Mouse (Mus musculus) liver, embryonic 13.5 days (tissue): ENCODE results near the gene Trmt1. TPM values are rescaled to one million over a fixed set of nuclear protein-coding genes. Genes with fewer than 3 reads are reported as not detected.

Experiments
- ATAC-seq: fragments of 200-750 bp; cut with Nextera tagmentation; 2 replicates; pipeline ENCODE4 v1.8.0; 2017; ENCODE audit warnings: low read depth, mild to moderate bottlenecking, moderate number of reproducible peaks, moderate library complexity
- DNase-seq: peaks from one replicate; pipeline ENCODE4 v3.0.0; 2022
- H3K27ac ChIP-seq: fragments of 300-500 bp; sonication (generic); 2 replicates; pipeline ENCODE4 v1.5.1; 2015; ENCODE audit warnings: moderate library complexity, mild to moderate bottlenecking, inconsistent platforms
- H3K27me3 ChIP-seq: fragments of 300-500 bp; sonication (generic); 2 replicates; pipeline ENCODE4 v1.6.1; 2015; ENCODE audit warnings: mild to moderate bottlenecking, inconsistent platforms
- H3K36me3 ChIP-seq: fragments of 300-500 bp; sonication (generic); 2 replicates; pipeline ENCODE4 v1.6.1; 2015; ENCODE audit warnings: mild to moderate bottlenecking, inconsistent platforms
- H3K4me1 ChIP-seq: fragments of 300-500 bp; sonication (generic); replicated peaks from 2 replicates; pipeline ENCODE4 v1.6.1; 2015; ENCODE audit warnings: inconsistent platforms
- H3K4me2 ChIP-seq: fragments of 300-500 bp; sonication (generic); 2 replicates; pipeline ENCODE4 v1.6.1; 2015; ENCODE audit warnings: inconsistent platforms, mild to moderate bottlenecking, moderate library complexity
- H3K4me3 ChIP-seq: fragments of 300-500 bp; sonication (generic); replicated peaks from 2 replicates; pipeline ENCODE4 v1.5.1; 2015; ENCODE audit warnings: mild to moderate bottlenecking, inconsistent platforms
- H3K9ac ChIP-seq: fragments of 300-500 bp; sonication (generic); 2 replicates; pipeline ENCODE4 v1.6.1; 2015; ENCODE audit warnings: mild to moderate bottlenecking, inconsistent platforms
- H3K9me3 ChIP-seq: fragments of 300-500 bp; sonication (generic); replicated peaks from 2 replicates; pipeline ENCODE4 v1.6.1; 2016; ENCODE audit warnings: inconsistent platforms
- WGBS: fragments of 180-500 bp; shearing (Covaris S2); methylation state at CpG from one replicate; pipeline ENCODE4 v1.1.7; 2015; ENCODE audit not compliant: insufficient replicate concordance; 5-methylcytosine and 5-hydroxymethylcytosine counted together
- polyA plus RNA-seq: library from polyadenylated mRNA; unstranded; fragments of >200 nt; fragmentation: Nextera tagmentation; extraction: Ambion mirVana; gene quantifications from 2 replicates; pipeline ENCODE4 v1.2.1, GENCODE M21; 2015

Trmt1 gene
- polyA plus RNA-seq, 1 experiment from 2014 or later: 45.9 TPM

DNA sequence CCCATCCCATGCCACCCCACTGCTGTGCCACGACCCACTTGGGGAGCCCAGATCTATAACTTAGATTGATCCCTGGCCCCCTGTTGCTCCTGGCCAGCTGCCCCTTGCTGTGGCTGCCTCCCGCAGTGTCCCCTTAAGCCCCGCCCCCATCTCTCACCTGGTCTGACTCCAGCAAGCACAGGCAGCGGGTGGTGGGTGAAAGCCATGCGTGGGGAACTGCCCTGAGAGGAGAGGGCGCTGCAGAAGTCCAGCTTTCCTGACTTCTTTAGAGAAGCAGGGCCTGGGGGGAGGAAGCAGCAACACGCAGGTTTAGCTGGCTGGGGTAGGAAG, 37.4 kb downstream of the Trmt1 start:
- Histone ChIP-seq H3K4me2 (peak overlapping the region; percentile 84), H3K4me1 (peaks cover 90% of the 10 kb centered on the region), H3K4me3 (peak overlapping the region; percentile 64), H3K27me3 (0 out of 2 replicates have a peak, but pooled peaks cover 5% of the 10 kb centered on the region), H3K27ac (peak overlapping the region; percentile 99), H3K9ac (peak overlapping the region; percentile 83), H3K9me3 (no peaks in the 10 kb centered on the region), H3K36me3 (peaks cover 26% of the 10 kb centered on the region)
- WGBS: 7% methylated on average over 7 of the region's 7 CpGs
- ATAC-seq (peak; percentile 45), DNase-seq (peak; percentile 67)

DNA sequence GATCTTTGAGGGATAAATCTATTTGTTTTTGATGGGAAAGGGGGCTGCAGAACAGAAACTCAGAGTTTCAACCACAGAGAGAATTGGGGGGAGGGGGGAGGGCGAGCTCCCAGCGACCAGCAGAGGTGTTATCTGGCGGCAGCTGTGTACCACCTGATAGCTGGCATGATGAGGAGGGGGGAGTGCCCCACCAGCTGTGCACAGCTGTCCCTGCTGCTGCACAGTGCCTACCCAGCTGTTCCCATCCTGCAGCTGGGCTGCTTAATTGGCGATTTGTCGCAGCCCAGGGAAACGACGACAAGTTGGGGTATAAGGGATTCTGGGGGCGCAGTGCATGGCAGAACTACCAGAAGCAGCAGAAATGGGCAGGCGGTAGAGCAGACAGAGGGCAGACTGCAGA, 38.6 kb downstream of the Trmt1 start:
- Histone ChIP-seq H3K27me3 (0 out of 2 replicates have a peak, but pooled peaks cover 5% of the 10 kb centered on the region), H3K4me1 (peaks cover 96% of the 10 kb centered on the region), H3K36me3 (peaks cover 26% of the 10 kb centered on the region), H3K27ac (peak overlapping the region; percentile 99), H3K9ac (peak overlapping the region; percentile 83), H3K4me2 (peak overlapping the region; percentile 84), H3K9me3 (no peaks in the 10 kb centered on the region), H3K4me3 (peak overlapping the region; percentile 64)
- DNase-seq: peak; percentile 52
- ATAC-seq: peak; percentile 27; the same call in 1 of the 2 replicates
- 49% methylated on average over 9 of the region's 9 CpGs for WGBS

DNA sequence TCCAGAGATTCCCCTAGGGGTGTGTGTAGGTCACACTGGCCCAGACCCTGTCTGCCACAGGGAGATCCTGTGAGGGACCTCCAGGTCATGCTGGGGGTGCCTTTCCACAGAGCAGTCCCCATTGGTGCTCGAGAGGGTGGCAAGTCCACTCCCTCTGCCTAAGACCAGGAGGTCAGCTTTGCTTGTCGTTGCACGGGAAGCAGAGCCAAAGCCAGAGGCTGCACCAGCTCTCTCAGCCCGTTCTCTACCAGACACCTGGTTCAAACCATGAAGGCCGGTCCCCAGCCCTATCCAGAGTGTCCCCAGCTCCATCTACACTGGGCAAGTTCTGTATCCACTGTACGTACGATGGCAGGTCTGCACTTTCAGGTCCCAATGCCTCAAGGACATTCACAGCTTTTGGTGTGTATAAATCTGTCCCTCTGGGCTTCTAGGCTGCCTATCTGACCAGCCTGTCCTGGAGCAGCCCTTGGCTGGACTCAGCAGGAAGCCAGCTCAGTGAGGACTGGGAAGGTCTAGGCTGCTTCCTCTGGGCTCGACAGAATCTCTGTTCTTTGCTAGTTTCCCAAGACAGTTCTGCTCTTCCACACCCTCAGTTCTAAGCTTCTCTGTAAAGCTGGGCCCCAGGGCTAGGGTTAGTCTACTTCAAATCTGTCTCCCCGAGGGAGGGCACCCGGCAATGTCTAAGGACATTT, 39.3 kb downstream of the Trmt1 start:
- WGBS: 64% methylated on average over 10 of the region's 10 CpGs
- DNase-seq (no peak), ATAC-seq (no peak)
- Histone ChIP-seq H3K4me3 (peak overlapping the region; percentile 64), H3K27me3 (0 out of 2 replicates have a peak, but pooled peaks cover 4% of the 10 kb centered on the region), H3K36me3 (peaks cover 22% of the 10 kb centered on the region), H3K9me3 (no peaks in the 10 kb centered on the region), H3K4me1 (peaks cover 98% of the 10 kb centered on the region), H3K4me2 (peak overlapping the region; percentile 84), H3K27ac (peak overlapping the region; percentile 99), H3K9ac (peak overlapping the region; percentile 83)

DNA sequence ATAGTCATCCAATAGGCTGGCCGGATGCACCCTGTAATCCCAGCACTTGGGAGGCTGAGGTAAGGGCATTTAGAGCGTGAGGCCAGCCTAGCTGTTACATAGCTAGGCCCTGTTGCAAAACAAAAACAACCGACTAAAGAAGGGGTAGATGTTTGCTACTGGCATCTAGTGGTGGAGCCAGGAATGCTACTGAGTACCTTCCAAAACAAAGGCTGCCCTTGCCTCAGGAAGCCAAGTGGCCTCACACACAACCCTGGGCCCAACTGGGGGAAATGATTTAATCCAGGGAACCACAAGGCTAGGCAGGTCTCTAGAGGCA, 39.8 kb downstream of the Trmt1 start:
- ATAC-seq (no peak), DNase-seq (no peak)
- peak overlapping the region; percentile 83 for H3K9ac ChIP-seq
- WGBS: 25% methylated on average over 3 of the region's 3 CpGs
- H3K36me3 ChIP-seq: peaks cover 22% of the 10 kb centered on the region
- H3K4me2 ChIP-seq: peak overlapping the region; percentile 84
- no peaks in the 10 kb centered on the region for H3K27me3 ChIP-seq
- H3K27ac ChIP-seq: peak overlapping the region; percentile 99
- peaks cover 100% of the 10 kb centered on the region for H3K4me1 ChIP-seq
- H3K4me3 ChIP-seq: peak overlapping the region; percentile 64; the same call in 1 of the 2 replicates
- H3K9me3 ChIP-seq: no peaks in the 10 kb centered on the region

DNA sequence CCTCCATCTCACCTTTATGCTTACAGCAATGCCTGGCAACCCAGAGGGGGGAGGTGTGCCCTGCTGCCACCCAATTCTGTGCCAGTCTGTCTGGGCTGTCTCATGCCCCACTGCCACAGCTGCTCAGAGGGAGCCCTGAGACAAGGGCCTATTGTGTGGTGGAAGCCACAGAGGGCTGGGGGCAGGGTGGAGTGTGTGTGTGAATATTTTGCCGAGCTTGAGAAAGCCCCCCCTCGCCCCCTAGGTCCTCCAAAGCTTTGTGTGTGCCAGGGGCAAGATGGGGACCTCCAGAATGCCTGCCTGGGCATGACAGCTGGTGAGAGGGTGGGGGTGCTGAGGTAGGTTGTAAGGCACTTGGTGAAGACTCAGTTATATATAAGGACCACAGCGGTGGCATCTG, 42.4 kb downstream of the Trmt1 start:
- no peaks in the 10 kb centered on the region; the same call in 1 of the 2 replicates for H3K27me3 ChIP-seq
- 73% methylated on average over 3 of the region's 3 CpGs for WGBS
- peak overlapping the region; percentile 99 for H3K27ac ChIP-seq
- peak overlapping the region; percentile 83 for H3K9ac ChIP-seq
- H3K4me3 ChIP-seq: no peak overlapping the region
- H3K4me1 ChIP-seq: peaks cover 100% of the 10 kb centered on the region
- DNase-seq (no peak), ATAC-seq (no peak)
- no peaks in the 10 kb centered on the region for H3K9me3 ChIP-seq
- H3K36me3 ChIP-seq: peaks cover 18% of the 10 kb centered on the region
- H3K4me2 ChIP-seq: no peak overlapping the region

DNA sequence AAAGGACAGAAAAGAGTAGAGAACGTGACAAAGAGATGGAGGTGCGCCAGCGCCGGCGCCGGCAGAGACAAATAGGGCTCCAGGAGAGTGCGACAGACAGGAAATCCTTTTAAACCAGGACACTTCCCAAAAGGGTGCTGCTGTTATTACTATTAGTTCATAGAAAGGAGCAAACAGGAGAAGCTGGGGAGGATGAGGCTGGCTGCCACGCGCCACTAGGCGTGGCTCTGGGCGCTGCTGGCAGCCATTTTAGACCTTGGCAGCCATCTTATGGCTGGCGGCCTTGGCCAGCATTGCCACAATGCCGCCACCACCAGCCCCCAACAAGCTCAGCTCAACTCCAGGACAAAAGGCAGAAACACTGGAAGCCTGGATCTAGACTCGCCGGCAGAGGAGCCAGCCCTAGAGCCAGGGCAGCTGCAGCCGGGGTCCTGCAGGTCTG, 43.8 kb downstream of the Trmt1 start:
- H3K9ac ChIP-seq: peak overlapping the region; percentile 83
- 87% methylated on average over 16 of the region's 16 CpGs for WGBS

DNA sequence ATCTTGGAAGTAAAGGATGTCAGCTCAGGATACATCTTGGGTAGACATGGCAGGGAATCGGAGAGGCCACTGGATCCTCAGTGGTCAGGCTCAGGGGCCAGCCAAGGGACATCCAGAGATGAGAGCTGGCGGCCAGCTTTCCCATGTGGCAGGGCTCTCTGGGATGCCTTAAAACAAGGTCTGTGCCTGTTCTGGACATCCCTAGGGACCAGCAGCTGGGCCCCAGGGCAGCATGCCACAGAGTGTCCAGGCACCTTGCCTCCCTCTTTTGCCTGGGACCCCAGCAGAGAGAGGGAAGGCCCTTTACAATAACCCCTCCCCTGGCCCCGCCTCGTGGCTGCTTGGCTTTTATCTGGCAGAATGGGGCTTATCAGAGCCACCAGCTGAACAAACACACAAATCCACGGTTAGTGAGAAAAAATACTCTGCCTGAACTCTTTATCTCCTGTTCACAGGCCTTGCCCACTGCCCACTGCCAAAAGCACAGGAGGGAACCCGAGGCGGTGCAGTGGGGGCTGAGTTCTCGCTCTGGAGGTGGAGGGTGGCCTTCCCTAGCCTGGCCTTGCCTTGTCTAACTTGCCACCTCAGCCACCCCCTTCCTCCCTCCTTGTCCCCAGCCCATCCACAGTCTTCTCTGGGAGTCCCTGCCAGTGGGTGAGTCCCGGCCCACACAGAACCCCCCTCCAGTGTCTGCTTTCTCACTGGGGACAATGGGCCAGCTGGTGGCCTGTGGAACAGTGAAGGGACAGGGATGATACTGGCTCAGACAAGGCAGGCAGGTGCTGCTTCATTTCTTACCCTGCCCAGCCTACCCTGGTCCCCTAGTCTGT, 44.6 kb downstream of the Trmt1 start:
- Histone ChIP-seq H3K27me3 (peaks cover 17% of the 10 kb centered on the region), H3K4me1 (peaks cover 98% of the 10 kb centered on the region), H3K36me3 (peaks cover 15% of the 10 kb centered on the region), H3K4me3 (peak overlapping the region; percentile 36), H3K4me2 (peak overlapping the region; percentile 74), H3K27ac (peak overlapping the region; percentile 99), H3K9ac (peak overlapping the region; percentile 83), H3K9me3 (no peaks in the 10 kb centered on the region)
- ATAC-seq: peak; percentile 92
- DNase-seq: peak; percentile 94
- 10% methylated on average over 9 of the region's 9 CpGs for WGBS

More for the DNA sequence above, 43.8 kb downstream of the Trmt1 start:
- H3K36me3 ChIP-seq: peaks cover 18% of the 10 kb centered on the region
- peak overlapping the region; percentile 74 for H3K4me2 ChIP-seq
- DNase-seq: no peak
- peaks cover 9% of the 10 kb centered on the region; the same call in 1 of the 2 replicates for H3K27me3 ChIP-seq
- no peaks in the 10 kb centered on the region for H3K9me3 ChIP-seq
- peak overlapping the region; percentile 99 for H3K27ac ChIP-seq
- peak overlapping the region; percentile 36 for H3K4me3 ChIP-seq
- ATAC-seq: no peak
- H3K4me1 ChIP-seq: peaks cover 99% of the 10 kb centered on the region

DNA sequence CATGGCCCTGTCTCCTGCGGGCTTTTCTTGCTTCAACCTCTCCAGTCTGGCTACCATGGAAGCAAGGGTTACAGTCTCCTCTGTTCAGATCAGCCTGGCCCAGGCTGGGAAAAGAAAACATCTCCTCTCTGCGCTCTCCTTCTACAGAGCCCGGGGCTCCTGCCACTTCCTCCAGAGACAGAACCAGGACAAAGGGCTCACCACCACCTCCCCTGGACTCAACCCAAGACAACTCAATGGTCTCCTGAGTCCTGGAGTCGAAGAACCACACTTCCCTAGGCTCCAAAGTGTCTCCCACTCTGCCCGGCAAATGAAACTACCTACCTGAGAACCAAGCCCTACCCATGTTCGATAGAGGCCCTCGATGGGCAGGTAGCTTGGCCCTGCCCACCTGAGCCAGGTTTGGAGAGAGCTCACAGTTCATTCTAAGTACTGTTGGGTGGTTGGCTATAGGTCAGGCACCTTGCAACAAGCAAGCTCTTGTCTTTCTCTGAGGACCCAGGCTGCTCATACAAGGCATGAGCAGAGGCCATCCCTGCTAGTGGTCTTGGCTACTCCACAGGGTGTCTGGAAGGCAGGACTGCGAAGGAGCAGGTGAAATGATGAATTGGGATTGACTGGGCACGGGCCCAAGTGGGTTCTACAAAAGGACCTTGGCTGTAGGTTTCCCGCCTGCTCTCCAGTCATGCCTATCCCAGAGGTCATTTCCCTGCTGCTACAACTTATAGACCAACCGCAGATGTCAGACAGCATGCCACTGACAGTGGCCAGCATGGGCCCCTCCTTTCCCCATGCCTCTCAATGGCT, 45.5 kb downstream of the Trmt1 start:
- peaks cover 9% of the 10 kb centered on the region; the same call in 1 of the 2 replicates for H3K36me3 ChIP-seq
- H3K4me2 ChIP-seq: peak overlapping the region; percentile 74
- WGBS: 56% methylated on average over 11 of the region's 11 CpGs
- peaks cover 24% of the 10 kb centered on the region for H3K27me3 ChIP-seq
- no peak for ATAC-seq
- H3K27ac ChIP-seq: peak overlapping the region; percentile 99
- peak overlapping the region; percentile 83 for H3K9ac ChIP-seq
- H3K4me3 ChIP-seq: peak overlapping the region; percentile 36
- DNase-seq: no peak
- H3K4me1 ChIP-seq: peaks cover 98% of the 10 kb centered on the region
- no peaks in the 10 kb centered on the region for H3K9me3 ChIP-seq

DNA sequence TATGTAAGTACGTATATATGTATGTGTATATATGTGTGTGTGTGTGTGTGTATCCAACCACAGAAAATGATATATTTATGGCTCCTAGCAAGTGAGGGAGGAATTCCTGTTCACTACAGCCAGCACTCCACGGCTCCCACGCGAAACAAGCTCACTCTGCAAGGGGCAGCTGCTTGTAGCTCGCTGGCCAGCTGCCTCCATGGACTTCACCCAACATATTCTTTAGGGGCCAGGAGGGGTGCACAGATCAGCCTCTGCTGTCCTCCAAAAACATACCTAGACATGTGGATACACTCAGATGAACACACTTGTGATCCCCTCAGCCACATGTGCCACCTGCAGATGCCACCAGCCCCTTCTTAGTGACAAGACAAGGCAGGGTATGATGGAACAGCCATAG, 46.4 kb downstream of the Trmt1 start:
- Histone ChIP-seq H3K9me3 (no peaks in the 10 kb centered on the region), H3K4me1 (peaks cover 96% of the 10 kb centered on the region), H3K4me3 (no peak overlapping the region), H3K9ac (peak overlapping the region; percentile 83), H3K4me2 (no peak overlapping the region), H3K27me3 (peaks cover 31% of the 10 kb centered on the region), H3K27ac (peak overlapping the region; percentile 99), H3K36me3 (0 out of 2 replicates have a peak, but pooled peaks cover under 1% of the 10 kb centered on the region)
- ATAC-seq: no peak
- 81% methylated on average over 5 of the region's 5 CpGs for WGBS
- no peak for DNase-seq

DNA sequence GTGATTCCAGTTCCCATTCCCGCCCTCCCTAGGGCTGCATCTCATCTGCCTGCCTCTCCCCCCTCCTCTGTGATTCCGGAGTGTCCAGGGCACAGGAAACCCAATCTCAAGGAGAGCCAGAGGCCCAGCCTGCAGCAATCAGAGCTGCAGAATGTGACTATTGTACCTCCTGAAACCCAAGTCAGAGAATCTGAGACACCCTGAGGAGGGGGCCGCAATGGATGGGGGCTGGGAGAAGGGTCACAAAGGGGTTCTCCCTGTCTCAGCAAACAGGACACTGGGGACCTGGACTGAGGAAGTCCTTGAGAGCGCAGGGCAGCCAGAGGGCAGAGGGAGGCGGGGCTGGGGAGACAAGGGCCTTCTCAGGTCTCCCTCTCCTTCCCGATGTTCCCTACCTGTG, 46.9 kb downstream of the Trmt1 start:
- DNase-seq (no peak), ATAC-seq (no peak)
- Histone ChIP-seq H3K9me3 (no peaks in the 10 kb centered on the region), H3K27ac (peak overlapping the region; percentile 99), H3K9ac (no peak overlapping the region; the same call in 1 of the 2 replicates), H3K4me1 (peaks cover 96% of the 10 kb centered on the region), H3K4me3 (no peak overlapping the region), H3K36me3 (no peaks in the 10 kb centered on the region), H3K27me3 (peaks cover 34% of the 10 kb centered on the region), H3K4me2 (no peak overlapping the region)
- WGBS: 66% methylated on average over 6 of the region's 6 CpGs

DNA sequence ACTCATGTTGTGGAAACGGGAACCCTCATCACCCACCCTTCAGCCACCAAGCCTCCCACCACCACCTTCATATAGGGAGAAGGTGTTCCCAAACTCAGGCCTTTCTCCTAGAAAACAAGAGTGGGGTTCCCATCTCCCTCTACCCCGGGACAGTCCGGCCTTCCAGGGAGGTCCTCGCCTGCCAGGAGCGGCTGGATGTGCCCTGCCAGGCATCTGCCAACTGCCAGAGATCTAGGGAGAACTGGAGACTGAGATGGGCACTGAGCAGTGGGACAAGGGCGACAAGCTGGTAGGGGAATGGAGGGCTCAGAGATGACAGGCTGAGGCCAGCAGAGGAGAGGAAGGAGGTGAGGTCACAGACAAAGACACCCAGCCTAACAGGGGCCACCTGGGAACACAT, 47.9 kb downstream of the Trmt1 start:
- H3K4me3 ChIP-seq: no peak overlapping the region
- H3K4me2 ChIP-seq: no peak overlapping the region
- H3K36me3 ChIP-seq: no peaks in the 10 kb centered on the region
- H3K9me3 ChIP-seq: no peaks in the 10 kb centered on the region
- peak overlapping the region; percentile 30; the same call in 1 of the 2 replicates for H3K9ac ChIP-seq
- DNase-seq: no peak
- H3K27ac ChIP-seq: peak overlapping the region; percentile 99
- WGBS: 85% methylated on average over 6 of the region's 6 CpGs
- H3K27me3 ChIP-seq: peaks cover 44% of the 10 kb centered on the region
- ATAC-seq: no peak
- H3K4me1 ChIP-seq: peaks cover 96% of the 10 kb centered on the region
